Mouse (Mus musculus) intestine, postnatal 0 days (tissue): ENCODE measurements around the gene Myadml2. TPM values are rescaled to one million over a fixed set of nuclear protein-coding genes. Genes with fewer than 3 reads are reported as not detected.

Experiments
- ATAC-seq: fragments of 200-750 bp; cut with Nextera tagmentation; 2 replicates; pipeline ENCODE4 v1.8.0; 2017; ENCODE audit warnings: mild to moderate bottlenecking, moderate TSS enrichment, moderate library complexity
- H3K27ac ChIP-seq: fragments of 300-500 bp; sonication (generic); 2 replicates; pipeline ENCODE4 v1.5.1; 2014; ENCODE audit warnings: mild to moderate bottlenecking, low read depth, low read length, moderate library complexity
- H3K27me3 ChIP-seq: fragments of 300-500 bp; sonication (generic); replicated peaks from 2 replicates; pipeline ENCODE4 v1.6.1; 2014; ENCODE audit warnings: low read length, mixed read lengths; ENCODE audit not compliant: control insufficient read depth, insufficient read depth
- H3K36me3 ChIP-seq: fragments of 300-500 bp; sonication (generic); 2 replicates; pipeline ENCODE4 v1.6.1; 2014; ENCODE audit warnings: mild to moderate bottlenecking, moderate library complexity; ENCODE audit not compliant: control insufficient read depth, insufficient read depth
- H3K4me1 ChIP-seq: fragments of 300-500 bp; sonication (generic); replicated peaks from 2 replicates; pipeline ENCODE4 v1.6.1; 2014; ENCODE audit warnings: antibody characterized with exemption, low read length, mixed read lengths; ENCODE audit not compliant: control insufficient read depth, insufficient read depth
- H3K4me2 ChIP-seq: fragments of 300-500 bp; sonication (generic); replicated peaks from 2 replicates; pipeline ENCODE4 v1.6.1; 2014; ENCODE audit warnings: low read depth, mild to moderate bottlenecking, moderate library complexity
- H3K4me3 ChIP-seq: fragments of 300-500 bp; sonication (generic); 2 replicates; pipeline ENCODE4 v1.5.1; 2014; ENCODE audit warnings: low read depth, low read length
- H3K9ac ChIP-seq: fragments of 300-500 bp; sonication (generic); 2 replicates; pipeline ENCODE4 v1.6.1; 2014; ENCODE audit warnings: mild to moderate bottlenecking, low read depth, low read length
- H3K9me3 ChIP-seq: fragments of 300-500 bp; sonication (generic); 2 replicates; pipeline ENCODE4 v1.6.1; 2016; ENCODE audit warnings: mixed run types; ENCODE audit not compliant: control insufficient read depth
- CTCF ChIP-seq: sonication (generic); IDR thresholded peaks from 2 replicates; pipeline ENCODE4 v1.5.1; 2016; ENCODE audit warnings: low read depth, mild to moderate bottlenecking, control low read depth, antibody characterized with exemption, moderate library complexity
- WGBS: fragments of 180-500 bp; shearing (Covaris S2); extraction: QIAGEN DNeasy Blood & Tissue Kit; methylation state at CpG from one replicate; pipeline ENCODE4 v1.1.7; 2014; 5-methylcytosine and 5-hydroxymethylcytosine counted together
- polyA plus RNA-seq: library from polyadenylated mRNA; unstranded; fragments of >200 nt; fragmentation: Nextera tagmentation; extraction: Ambion mirVana; gene quantifications from 2 replicates; pipeline ENCODE4 v1.2.1, GENCODE M21; 2015

Myadml2 gene
- polyA plus RNA-seq, 1 experiment from 2014 or later, result not detected

GRCm38 (mm10) chr11:120692471-120693011 lies 44.6 kb upstream of the Myadml2 start:
- no peak for TF ChIP-seq CTCF
- H3K4me3 ChIP-seq, result no peak overlapping the region
- peak; percentile 62; the same call in 1 of the 2 replicates for ATAC-seq

GRCm38 (mm10) chr11:120689365-120689764 lies 41.4 kb upstream of the Myadml2 start:
- Histone ChIP-seq H3K9ac (no peak overlapping the region), H3K9me3 (no peaks in the 10 kb centered on the region), H3K4me3 (no peak overlapping the region), H3K27me3 (no peaks in the 10 kb centered on the region), H3K4me1 (no peaks in the 10 kb centered on the region), H3K36me3 (peaks cover 55% of the 10 kb centered on the region), H3K27ac (no peak overlapping the region), H3K4me2 (no peak overlapping the region)
- TF ChIP-seq CTCF, result no peak
- 85% methylated on average over 3 of the region's 3 CpGs for WGBS
- ATAC-seq, result no peak

More at GRCm38 (mm10) chr11:120692471-120693011, 44.6 kb upstream of the Myadml2 start:
- Histone ChIP-seq H3K27me3 (no peaks in the 10 kb centered on the region), H3K27ac (peak overlapping the region; percentile 46), H3K36me3 (peaks cover 57% of the 10 kb centered on the region), H3K4me1 (no peaks in the 10 kb centered on the region), H3K9ac (no peak overlapping the region), H3K9me3 (no peaks in the 10 kb centered on the region), H3K4me2 (no peak overlapping the region)
- WGBS, result 69% methylated on average over 4 of the region's 4 CpGs

GRCm38 (mm10) chr11:120686650-120687272 lies 38.8 kb upstream of the Myadml2 start:
- no peak overlapping the region for H3K27ac ChIP-seq
- no peak overlapping the region for H3K4me2 ChIP-seq
- no peaks in the 10 kb centered on the region for H3K4me1 ChIP-seq
- no peaks in the 10 kb centered on the region for H3K9me3 ChIP-seq
- H3K36me3 ChIP-seq, result peaks cover 69% of the 10 kb centered on the region
- no peak for TF ChIP-seq CTCF
- H3K4me3 ChIP-seq, result no peak overlapping the region
- H3K9ac ChIP-seq, result no peak overlapping the region
- H3K27me3 ChIP-seq, result no peaks in the 10 kb centered on the region
- no peak for ATAC-seq
- 74% methylated on average over 20 of the region's 20 CpGs for WGBS

GRCm38 (mm10) chr11:120684660-120685059 lies 36.7 kb upstream of the Myadml2 start:
- Histone ChIP-seq H3K9me3 (no peaks in the 10 kb centered on the region), H3K4me3 (no peak overlapping the region), H3K36me3 (peaks cover 81% of the 10 kb centered on the region), H3K9ac (no peak overlapping the region), H3K4me2 (no peak overlapping the region), H3K27me3 (no peaks in the 10 kb centered on the region), H3K27ac (no peak overlapping the region), H3K4me1 (no peaks in the 10 kb centered on the region)
- no peak for ATAC-seq
- 83% methylated on average over 2 of the region's 2 CpGs for WGBS
- no peak for TF ChIP-seq CTCF

GRCm38 (mm10) chr11:120684086-120684485 lies 36.1 kb upstream of the Myadml2 start:
- no peak overlapping the region for H3K4me3 ChIP-seq
- no peak overlapping the region for H3K27ac ChIP-seq
- H3K4me2 ChIP-seq, result no peak overlapping the region
- H3K4me1 ChIP-seq, result no peaks in the 10 kb centered on the region
- H3K9ac ChIP-seq, result no peak overlapping the region
- ATAC-seq, result no peak
- TF ChIP-seq CTCF, result no peak
- peaks cover 80% of the 10 kb centered on the region for H3K36me3 ChIP-seq
- 81% methylated on average over 2 of the region's 2 CpGs for WGBS
- H3K27me3 ChIP-seq, result no peaks in the 10 kb centered on the region
- H3K9me3 ChIP-seq, result no peaks in the 10 kb centered on the region

GRCm38 (mm10) chr11:120683536-120683935 lies 35.6 kb upstream of the Myadml2 start:
- Histone ChIP-seq H3K36me3 (peaks cover 80% of the 10 kb centered on the region), H3K4me3 (no peak overlapping the region), H3K9me3 (no peaks in the 10 kb centered on the region), H3K27me3 (no peaks in the 10 kb centered on the region), H3K9ac (no peak overlapping the region), H3K4me1 (no peaks in the 10 kb centered on the region), H3K4me2 (no peak overlapping the region), H3K27ac (no peak overlapping the region)
- WGBS, result 97% methylated on average over 3 of the region's 3 CpGs
- ATAC-seq, result no peak
- no peak for TF ChIP-seq CTCF
